Mouse (Mus musculus) left cerebral cortex, postnatal 25 days (tissue): Measurements from ENCODE around the gene Gm38392. TPM values are rescaled to one million over a fixed set of nuclear protein-coding genes. Genes with fewer than 3 reads are reported as not detected.
"Not testable (repeated sequence)": the region's sequence is repeated elsewhere in the genome, so short reads cannot be mapped to it uniquely, and the experiment has no call there.

ENCODE experiments used
- DNase-seq, 2 experiments: peaks; one replicate each; pipeline ENCODE4 v3.0.0; 2022; ENCODE audit warnings: low spot score in 2 of 2, mixed read lengths in 1 of 2
- intact Hi-C: fragments of 180-260 bp; cut with DNase I; formaldehyde crosslinking; loops from one replicate; pipeline ENCODE4 v1.15.1; 2025
- total RNA-seq, 2 experiments: library from RNA; stranded (reverse); gene quantifications; 2 replicates each; pipeline ENCODE4 v1.2.3; 2021

Gene Gm38392
- total RNA-seq: under 1 TPM; 0.37 to 0.41 TPM

DNA sequence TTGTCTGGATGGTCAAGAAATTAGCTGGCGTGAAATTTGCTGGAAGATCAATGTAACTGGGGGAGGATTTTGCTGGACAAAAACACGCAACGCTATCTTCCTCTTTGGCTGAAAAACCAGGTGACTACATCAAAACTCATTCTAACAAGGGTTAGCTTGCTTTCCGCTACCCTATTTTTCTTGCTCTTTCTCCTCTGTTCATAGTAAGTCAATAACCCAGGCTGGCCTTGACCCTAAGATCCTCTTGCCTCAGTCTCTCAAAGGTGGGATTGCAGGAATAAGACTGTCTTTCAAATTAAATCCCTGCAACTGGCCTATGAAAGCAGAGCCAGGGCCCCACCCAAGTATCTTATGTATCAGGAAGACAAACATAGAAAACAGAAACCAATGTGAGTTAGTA, at the start of gene Gm38392:
TSS of gene Gm38392 (minus strand) at position 101 of the 400 bp plus-strand sequence.
- intact Hi-C loops: no loop called here
- DNase-seq: no peak

DNA sequence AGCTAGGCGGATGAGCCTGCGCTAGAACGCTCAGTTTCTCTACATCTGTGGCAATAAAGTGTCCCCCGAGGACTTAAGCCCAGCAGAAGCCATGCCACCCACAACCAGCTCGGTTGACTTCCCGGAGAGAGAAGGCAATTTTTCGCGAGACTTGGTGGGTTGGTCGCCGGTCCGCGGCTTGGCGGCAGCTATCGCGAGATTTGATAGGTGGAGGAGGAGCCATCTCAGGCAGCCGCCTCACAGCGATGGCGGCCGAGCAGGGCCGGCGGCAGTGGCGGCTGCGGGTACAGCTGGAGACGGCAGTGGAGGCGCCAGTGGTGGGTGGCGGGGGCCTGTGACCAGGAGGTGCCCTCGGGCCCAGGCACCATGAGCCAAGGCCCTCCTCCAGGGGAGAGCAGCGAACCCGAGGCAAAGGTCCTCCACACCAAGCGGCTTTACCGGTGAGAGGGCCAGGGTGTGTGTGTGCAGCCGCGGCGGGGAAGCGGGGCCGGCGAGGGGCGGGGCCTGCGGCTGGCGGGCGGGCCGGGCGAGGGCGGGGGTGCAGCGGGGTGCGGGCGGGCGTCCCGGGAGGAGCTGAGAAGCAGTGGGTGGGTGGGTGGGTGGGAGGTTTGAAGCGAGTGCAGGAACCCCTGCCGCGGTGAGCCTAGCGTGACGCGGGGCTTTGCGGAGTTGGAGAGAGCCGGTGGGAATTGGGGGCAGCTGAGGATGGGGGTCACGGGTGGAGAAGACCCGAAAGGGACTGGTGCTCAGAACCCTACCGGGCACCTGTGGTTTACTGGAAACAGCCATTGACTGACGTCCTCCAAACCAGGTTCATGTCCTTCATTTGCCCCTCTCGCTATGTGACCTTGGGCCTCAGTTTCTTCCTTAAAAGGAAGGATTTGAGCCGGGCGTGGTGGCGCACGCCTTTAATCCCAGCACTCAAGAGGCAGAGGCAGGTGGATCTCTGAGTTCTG, 49.3 kb upstream of the Gm38392 start, which contains the start of the genes Tmem79 and Smg5:
TSS of gene Tmem79 (minus strand) at position 91 of the 956 bp plus-strand sequence.
TSS of gene Smg5 (plus strand) at position 203 of the 956 bp plus-strand sequence.
- intact Hi-C loops: loop anchor here (1.0 kb wide), 1 partner anchor 40 kb away; the partner anchor contains the start of gene Tsacc
- peak; percentile 97 for DNase-seq

DNA sequence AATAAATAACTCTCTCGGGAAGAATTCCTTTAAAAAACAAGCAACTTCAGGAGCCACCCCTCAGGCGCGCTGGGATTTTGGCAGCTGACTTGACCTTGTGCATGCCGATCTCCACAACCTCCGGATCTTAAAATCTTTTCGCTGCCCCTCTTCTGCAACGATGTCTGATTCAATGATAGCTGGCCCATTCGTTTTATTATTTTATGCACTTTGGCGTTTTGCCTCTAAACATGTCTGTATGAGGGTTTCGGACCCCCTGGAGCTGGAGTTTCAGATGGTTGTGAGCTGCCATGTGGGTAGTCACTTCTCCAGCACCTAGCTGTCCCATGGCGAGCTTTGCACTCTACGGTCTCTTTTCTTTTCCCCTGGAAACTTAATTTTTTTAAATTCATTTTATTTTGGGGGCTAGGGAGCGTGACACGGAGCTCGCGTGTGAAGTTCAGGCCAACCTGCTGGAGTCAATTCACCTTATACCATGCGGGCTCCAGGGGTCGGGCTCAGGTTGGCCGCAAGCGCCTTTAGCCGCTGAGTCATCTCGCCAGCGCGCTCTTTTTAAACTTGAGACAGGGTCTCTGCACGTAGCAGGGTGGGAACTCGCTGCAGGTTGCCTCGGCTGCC, 48.5 kb upstream of the Gm38392 start:
- DNase-seq: peak in 1 of 2 experiments; percentile 14
- intact Hi-C loops: loop anchor here (1.0 kb wide), 1 partner anchor 39 kb away; the partner anchor contains the start of gene Tsacc

DNA sequence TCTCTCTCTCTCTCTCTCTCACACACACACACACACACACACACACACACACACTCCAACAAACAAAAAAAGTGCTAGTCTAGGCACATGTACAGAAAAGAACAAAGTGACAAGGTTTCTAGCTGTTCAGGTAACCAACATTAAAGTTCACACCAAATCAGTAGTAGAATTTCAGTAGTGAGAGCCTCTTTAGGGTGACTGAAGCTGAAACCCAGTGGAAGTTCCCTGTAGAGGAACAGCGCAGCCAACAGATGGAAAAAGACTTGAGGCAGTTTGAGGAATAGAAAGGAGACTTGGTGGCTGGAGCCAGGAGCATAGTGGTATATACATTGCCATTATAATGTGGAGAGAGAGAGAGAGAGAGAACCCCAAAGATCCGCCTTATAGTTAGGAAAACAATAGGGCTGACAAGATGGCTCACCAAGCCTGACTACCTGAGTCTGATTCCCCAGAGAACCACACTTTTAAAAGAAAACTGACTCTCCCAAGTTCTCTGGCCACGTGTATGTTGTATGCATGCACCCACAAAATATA, 48.0 kb upstream of the Gm38392 start:
- DNase-seq: no peak
- intact Hi-C loops: no loop called here

DNA sequence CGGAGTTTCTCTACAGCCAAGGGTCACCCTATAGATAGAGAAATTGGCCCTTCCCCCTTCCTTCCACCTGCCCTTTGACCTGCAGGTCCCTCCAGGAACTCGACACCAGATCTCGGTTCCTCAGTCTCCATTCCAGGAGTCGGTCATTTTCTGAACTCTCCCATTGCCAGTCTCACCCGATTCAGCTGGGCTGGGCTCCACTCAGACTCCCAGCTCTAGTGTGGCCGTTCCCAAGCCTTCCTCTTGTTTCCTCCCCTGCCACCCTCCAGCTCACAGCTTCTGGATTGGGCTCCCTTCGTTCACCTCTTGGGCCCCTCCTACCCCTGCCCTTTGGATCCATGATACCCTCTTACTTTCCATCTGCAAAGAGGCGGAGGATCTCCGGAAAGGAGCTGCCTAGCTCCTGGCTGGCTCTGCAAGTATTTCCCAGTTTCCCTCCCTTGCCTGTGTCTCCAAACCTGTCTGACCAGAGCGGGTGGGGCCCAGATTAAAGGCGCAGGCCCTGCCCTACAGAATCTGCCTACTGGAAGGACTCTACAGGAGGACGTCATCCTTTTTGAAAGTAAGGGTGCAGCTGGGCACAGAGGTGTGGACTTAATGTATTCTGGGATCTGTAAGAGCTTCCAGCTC, 47.1 kb upstream of the Gm38392 start:
- intact Hi-C loops: no loop called here
- no peak for DNase-seq

DNA sequence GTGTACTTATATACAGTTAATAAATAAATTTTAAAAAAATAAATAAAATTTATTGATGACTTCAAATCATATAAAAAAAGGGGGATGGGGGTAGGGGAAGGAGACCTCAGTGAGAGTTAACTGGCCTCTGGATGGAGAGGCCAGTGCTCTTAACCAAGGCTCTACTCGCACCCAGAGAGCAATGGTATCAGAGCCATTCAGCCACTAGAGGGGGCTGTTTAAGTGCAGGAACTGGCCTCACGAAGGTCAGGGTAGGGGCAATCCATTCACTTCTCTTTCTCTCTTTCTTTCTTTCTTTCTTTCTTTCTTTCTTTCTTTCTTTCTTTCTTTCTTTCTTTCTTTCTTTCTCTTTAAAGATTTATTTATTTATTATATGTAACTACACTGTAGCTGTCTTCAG, 44.3 kb upstream of the Gm38392 start:
- peak in 1 of 2 experiments; percentile 11 for DNase-seq
- intact Hi-C loops: no loop called here

DNA sequence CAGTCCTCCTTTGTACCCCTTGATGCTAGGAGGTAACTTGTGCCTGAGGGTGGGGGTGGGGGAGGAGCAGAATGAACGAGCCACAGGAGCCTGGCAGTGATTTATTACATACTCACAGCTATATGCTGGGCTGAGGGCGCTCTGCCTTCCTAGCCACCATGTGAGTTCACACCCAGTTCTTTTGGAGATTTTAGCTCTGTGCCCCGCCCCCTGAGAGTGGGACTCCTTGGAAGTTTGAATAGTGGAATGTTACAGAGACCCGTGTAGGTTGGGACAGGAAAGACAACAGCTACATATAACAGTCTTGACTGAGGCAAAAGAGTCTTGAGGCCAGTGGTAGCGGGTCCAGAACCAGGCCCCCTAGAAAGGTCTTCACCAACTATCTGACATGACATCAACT, 41.9 kb upstream of the Gm38392 start:
- intact Hi-C loops: no loop called here
- no peak for DNase-seq

DNA sequence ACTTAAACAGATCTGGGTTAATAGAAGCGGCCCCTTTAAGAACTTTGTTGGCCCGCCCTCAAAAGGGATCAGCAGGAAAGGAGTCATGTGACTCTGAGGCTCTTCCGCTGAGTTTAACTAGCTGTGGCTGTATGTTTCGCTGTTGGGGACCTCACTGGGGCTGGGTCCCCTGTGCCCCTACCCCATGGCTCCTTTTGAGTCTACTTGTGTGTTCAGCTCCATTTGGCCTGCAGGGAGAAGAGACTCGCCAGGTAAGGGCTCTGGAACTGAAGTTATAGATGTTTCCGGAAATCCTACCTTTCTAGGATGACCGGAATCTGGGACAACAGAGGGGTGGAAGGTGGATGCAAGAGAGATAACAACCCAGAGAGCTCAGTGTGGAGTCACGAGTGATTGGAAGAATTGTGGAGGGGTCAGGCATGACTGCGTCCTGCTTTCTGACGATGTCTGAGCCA, 38.0 kb upstream of the Gm38392 start, which contains the start of gene Glmp:
TSS of gene Glmp (plus strand) at position 73 of the 455 bp plus-strand sequence.
- peak; percentile 64 to 76 for DNase-seq

DNA sequence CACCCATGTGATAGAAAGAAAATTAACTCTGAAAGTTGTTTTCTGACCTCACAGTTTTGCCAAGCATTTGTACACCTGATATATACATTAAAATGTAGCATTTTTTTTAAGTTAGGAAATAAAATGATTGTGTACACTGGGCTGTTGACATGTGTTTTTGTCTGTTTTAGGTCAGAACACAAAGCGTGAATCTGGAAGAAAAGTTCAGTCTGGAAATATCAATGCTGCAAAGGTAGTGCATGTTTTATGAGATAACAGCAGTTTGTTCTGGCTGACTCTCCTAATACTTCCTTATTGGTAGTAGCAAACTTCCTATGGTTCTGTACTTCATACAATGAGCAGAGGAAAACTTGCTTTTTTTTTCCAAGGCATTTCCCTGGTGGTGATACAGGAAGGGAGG, 12.2 kb upstream of the Gm38392 start:
- intact Hi-C loops: no loop called here
- DNase-seq: no peak

More for the DNA sequence above, 38.0 kb upstream of the Gm38392 start, which contains the start of gene Glmp:
- intact Hi-C loops: no loop called here

DNA sequence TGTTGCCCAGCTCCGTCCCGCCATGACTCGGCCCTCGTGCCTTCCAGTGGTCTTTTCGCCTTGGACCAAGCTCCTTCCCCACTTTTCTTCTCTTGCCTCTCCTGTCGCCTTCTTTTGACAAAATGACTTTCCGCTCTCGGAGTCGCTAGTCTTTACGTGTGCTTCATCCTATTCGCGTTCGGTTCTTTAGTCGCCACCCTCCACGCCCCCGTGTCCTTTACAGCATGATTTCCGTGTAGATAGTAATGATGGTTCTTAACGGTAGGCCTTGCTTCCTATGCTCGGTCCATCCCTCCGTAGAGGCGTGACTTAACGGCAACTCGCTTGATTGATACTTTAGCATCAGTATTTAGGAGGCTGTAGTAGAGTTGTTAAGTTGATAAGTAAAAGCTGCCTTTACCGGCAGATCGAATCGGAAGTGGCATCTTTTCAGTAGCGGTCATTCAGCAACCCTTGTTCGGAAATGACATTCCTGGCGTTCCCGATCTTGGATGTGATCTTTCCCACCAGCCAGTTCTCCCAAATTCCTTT, 10.4 kb upstream of the Gm38392 start:
- peak; percentile 54 to 76 for DNase-seq
- intact Hi-C loops: no loop called here

DNA sequence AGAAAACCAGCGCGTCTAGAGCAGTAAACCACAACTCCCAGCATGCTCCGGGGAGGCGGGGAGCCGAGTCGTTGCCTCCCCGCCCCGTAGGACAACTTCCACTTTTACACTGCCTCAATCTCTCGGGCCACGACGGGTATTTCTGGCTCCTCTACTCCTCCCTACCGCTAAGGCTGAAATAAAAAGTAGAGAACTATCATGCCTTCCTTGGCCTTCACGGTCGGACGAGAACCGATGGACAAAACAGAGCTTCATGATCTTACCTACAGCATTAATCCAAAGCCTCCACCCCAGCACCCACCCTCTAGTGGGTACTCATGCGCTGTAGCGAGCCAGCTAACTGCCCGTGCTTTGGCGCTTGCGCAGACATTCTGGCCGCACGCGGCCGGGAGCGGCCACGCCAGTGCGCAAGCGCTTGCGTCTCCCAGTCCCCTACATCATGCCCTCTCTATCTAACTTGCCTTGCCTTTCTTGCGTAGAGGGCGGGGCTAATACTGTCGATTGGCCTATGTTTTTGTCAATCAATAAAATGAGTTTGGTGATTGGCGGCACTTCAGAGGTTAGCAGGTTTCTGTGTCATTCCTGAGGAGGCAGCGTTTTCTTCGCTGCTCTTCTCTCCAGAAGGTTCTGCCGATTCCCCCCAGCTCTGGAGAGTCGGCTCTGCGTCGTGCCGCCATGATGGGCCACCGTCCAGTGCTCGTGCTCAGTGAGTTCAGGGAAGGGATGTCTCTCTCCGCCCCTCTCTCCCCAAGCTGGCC, 9.7 kb upstream of the Gm38392 start, which contains the start of the genes Tsacc and Cct3:
TSS of gene Tsacc (minus strand) at position 439 of the 758 bp plus-strand sequence.
TSS of gene Cct3 (plus strand) at position 556 of the 758 bp plus-strand sequence.
- intact Hi-C loops: loop anchor here (1.0 kb wide), 1 partner anchor 40 kb away; the partner anchor contains the start of genes Smg5 and Tmem79
- DNase-seq: peak; percentile 96 to 100

DNA sequence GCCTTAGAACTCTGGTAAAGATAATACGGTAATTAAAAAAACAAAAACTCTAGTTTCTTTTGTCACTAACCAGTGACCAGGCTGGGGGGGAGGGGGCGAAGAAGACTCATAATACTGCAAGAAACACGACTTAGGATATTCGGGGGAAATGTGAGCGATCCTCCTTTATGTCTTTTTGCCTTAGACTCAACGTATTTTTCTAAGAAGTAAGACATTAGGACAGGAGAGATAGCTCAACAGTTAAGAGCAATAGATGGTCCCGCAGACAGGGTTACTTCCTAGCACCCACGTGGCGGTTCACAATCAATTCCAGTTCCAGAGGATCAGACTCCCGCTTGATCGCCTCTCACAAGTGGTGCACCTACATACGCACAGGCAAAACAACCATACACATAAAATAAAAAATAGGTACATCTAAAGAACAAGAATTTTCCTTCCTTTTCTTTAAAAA, 9.1 kb upstream of the Gm38392 start:
- intact Hi-C loops: loop anchor here (1.0 kb wide), 1 partner anchor 40 kb away; the partner anchor contains the start of genes Smg5 and Tmem79
- no peak for DNase-seq

DNA sequence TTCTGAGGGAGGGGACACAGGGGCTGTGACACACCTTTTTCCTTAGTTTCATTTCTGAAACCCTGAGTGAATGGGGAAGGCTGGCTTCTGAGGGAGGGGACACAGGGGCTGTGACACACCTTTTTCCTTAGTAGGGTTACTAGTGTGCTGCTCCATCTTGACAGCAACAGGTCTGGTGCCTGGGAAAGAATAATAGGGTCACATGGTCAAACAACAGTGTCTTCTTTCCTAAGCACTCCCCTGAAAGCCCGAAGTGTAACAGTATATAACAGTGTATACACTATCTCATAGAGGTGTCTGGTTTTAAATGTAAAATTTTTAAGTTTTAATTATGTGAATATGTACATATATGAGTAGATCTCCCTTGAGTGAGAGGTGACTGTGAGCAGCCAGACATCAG, 8.3 kb upstream of the Gm38392 start:
- intact Hi-C loops, DNase-seq: not testable (repeated sequence)

DNA sequence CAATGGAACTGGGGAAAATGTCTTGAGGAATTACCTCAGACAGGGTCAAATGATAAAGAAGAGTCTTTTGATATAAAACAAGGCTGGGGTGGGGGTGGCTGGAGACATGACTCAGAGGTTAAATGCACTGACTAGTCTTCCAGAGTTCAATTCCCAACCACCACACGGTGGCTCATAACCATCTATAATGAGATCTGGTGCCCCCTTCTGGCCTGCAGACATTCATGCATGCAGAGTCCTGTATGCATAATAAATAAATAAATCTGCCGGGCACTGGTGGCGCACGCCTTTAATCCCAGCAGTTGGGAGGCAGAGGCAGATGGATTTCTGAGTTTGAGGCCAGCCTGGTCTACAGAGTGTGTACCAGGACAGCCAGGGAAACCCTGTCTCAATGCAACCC, 5.0 kb upstream of the Gm38392 start:
- intact Hi-C loops: no loop called here
- DNase-seq: peak in 1 of 2 experiments; percentile 32

DNA sequence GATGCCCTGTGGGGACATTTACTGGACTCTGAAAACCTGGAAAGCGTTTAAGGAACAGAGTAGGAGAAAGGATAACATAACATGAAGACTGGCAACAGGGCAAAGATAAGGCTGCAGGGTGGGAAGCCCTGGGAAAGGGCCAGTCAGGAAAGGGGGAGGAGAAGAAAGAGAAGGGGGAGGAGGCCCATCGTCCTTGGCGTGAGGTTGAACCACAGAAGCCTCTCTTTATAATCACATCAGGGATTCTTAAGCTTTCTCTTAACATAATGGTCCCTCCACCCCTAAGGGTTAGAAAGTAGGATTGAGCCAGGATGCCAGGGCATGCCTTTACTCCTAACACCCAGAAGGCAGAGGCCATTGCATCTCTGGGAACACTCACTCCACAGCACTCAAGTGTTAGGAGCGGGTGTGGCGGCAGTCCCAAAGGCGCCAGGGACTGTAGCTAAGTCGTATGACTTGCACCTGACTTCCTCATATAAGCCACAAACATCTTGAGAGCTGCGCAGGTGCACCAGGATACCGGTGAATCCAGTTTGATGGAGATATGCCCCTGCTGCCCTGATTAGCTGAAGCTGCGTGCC, 1.2 kb upstream of the Gm38392 start:
- intact Hi-C loops: not testable (repeated sequence)

DNA sequence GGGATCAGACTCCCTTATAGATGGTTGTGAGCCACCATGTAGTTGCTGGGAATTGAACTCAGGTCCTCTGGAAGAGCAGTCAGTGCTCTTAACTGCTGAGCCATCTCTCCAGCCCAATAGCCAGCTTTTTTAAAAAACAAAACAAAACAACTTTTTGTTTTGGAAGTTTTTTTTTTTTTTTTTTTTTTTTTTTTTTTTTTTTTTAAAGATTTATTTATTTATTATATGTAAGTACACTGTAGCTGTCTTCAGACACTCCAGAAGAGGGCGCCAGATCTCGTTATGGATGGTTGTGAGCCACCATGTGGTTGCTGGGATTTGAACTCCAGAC, 1.5 kb downstream of the Gm38392 start:
- DNase-seq, intact Hi-C loops: not testable (repeated sequence)

More for the DNA sequence above, 1.2 kb upstream of the Gm38392 start:
- not testable (repeated sequence) for DNase-seq

DNA sequence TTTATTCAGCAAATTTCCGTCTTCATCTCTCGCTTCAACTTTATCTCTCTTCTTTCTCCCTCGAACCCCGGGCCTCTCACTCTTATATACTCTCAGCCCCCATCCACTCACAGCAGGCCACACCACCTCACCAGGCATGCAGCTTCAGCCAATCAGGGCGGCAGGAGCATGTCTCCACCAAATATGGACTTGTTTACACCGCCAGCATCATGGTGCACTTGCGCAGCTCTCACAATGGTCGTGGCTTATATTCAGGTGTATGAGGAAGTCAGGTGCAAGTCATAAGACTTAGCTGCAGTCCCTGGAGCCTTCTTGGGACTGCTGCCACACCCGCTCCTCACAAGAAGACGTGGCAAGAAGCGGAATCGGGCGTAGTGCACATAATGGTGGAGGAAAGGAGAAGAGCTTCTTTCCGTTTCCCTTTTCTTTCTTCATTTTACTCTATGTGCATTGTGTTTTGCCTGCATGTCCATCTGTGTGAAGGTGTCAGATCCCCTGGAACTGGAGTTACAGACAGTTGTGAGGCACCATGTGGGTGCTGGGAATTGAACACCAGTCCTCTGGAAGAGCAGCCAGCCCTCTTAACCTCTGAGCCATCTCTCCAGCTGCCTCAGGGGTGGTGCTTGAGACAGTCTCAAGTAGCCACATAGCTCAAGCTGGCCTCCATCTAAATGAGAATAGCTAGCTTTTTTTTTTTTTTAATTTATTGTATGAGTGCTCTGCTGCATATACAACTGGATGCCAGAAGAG, 2.0 kb downstream of the Gm38392 start:
- intact Hi-C loops, DNase-seq: not testable (repeated sequence)
